Mouse (Mus musculus) neural tube, embryonic 15.5 days (tissue): ENCODE measurements around the gene Mrpl33. TPM values are rescaled to one million over a fixed set of nuclear protein-coding genes. Genes with fewer than 3 reads are reported as not detected.
"Not testable (repeated sequence)": the region's sequence is repeated elsewhere in the genome, so short reads cannot be mapped to it uniquely, and the experiment has no call there.

Experiments
- ATAC-seq: fragments of 200-750 bp; cut with Nextera tagmentation; 2 replicates; pipeline ENCODE4 v1.8.0; 2017; ENCODE audit warnings: mild to moderate bottlenecking, moderate TSS enrichment, moderate library complexity; ENCODE audit not compliant: low FRiP score
- H3K27ac ChIP-seq: fragments of 300-500 bp; sonication (generic); replicated peaks from 2 replicates; pipeline ENCODE4 v1.5.1; 2015; ENCODE audit warnings: mild to moderate bottlenecking, inconsistent platforms
- H3K27me3 ChIP-seq: fragments of 300-500 bp; sonication (generic); replicated peaks from 2 replicates; pipeline ENCODE4 v1.6.1; 2015; ENCODE audit warnings: inconsistent platforms
- H3K36me3 ChIP-seq: fragments of 300-500 bp; sonication (generic); 2 replicates; pipeline ENCODE4 v1.6.1; 2015; ENCODE audit warnings: inconsistent platforms
- H3K4me1 ChIP-seq: fragments of 300-500 bp; sonication (generic); 2 replicates; pipeline ENCODE4 v1.6.1; 2015; ENCODE audit warnings: inconsistent platforms
- H3K4me2 ChIP-seq: fragments of 300-500 bp; sonication (generic); 2 replicates; pipeline ENCODE4 v1.6.1; 2015; ENCODE audit warnings: inconsistent platforms, mild to moderate bottlenecking, moderate library complexity
- H3K4me3 ChIP-seq: fragments of 300-500 bp; sonication (generic); replicated peaks from 2 replicates; pipeline ENCODE4 v1.5.1; 2015; ENCODE audit warnings: mild to moderate bottlenecking, inconsistent platforms
- H3K9ac ChIP-seq: fragments of 300-500 bp; sonication (generic); replicated peaks from 2 replicates; pipeline ENCODE4 v1.6.1; 2015; ENCODE audit warnings: mild to moderate bottlenecking, inconsistent platforms
- H3K9me3 ChIP-seq: fragments of 300-500 bp; sonication (generic); replicated peaks from 2 replicates; pipeline ENCODE4 v1.6.1; 2016; ENCODE audit warnings: inconsistent platforms
- WGBS: fragments of 180-500 bp; shearing (Covaris S2); methylation state at CpG from one replicate; pipeline ENCODE4 v1.1.7; 2015; ENCODE audit warnings: mixed read lengths; 5-methylcytosine and 5-hydroxymethylcytosine counted together
- polyA plus RNA-seq: library from polyadenylated mRNA; unstranded; fragments of >200 nt; fragmentation: Nextera tagmentation; extraction: Ambion mirVana; gene quantifications from 2 replicates; pipeline ENCODE4 v1.2.1, GENCODE M21; 2015

Mrpl33 gene
- polyA plus RNA-seq, 1 experiment from 2014 or later: 235 TPM

DNA sequence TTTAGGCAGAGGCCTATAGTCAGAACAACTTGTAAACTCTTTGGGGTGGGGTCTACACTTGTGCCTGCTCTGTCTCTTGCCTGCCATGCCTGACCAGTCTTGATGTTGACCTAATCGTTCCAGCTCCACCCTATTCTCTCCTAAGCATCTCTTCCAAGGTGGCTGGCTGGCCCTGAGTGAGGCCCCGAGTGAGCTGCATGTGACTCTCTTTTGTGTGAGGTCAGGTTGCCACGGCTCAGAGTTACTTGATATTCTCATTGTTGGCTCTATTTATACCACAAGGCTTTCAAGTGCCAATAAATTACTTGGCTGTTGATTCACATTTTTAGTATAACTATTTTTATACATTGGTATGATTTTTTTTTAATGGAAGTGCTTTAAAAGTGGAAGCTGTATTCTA is 30.4 kb downstream of the Mrpl33 start:
- Histone ChIP-seq H3K9ac (no peak overlapping the region), H3K27ac (no peak overlapping the region), H3K36me3 (peaks cover 6% of the 10 kb centered on the region), H3K4me3 (no peak overlapping the region), H3K27me3 (no peaks in the 10 kb centered on the region), H3K9me3 (no peaks in the 10 kb centered on the region), H3K4me2 (no peak overlapping the region), H3K4me1 (no peaks in the 10 kb centered on the region)
- ATAC-seq: no peak
- WGBS: 31% methylated on average over 3 of the region's 3 CpGs

DNA sequence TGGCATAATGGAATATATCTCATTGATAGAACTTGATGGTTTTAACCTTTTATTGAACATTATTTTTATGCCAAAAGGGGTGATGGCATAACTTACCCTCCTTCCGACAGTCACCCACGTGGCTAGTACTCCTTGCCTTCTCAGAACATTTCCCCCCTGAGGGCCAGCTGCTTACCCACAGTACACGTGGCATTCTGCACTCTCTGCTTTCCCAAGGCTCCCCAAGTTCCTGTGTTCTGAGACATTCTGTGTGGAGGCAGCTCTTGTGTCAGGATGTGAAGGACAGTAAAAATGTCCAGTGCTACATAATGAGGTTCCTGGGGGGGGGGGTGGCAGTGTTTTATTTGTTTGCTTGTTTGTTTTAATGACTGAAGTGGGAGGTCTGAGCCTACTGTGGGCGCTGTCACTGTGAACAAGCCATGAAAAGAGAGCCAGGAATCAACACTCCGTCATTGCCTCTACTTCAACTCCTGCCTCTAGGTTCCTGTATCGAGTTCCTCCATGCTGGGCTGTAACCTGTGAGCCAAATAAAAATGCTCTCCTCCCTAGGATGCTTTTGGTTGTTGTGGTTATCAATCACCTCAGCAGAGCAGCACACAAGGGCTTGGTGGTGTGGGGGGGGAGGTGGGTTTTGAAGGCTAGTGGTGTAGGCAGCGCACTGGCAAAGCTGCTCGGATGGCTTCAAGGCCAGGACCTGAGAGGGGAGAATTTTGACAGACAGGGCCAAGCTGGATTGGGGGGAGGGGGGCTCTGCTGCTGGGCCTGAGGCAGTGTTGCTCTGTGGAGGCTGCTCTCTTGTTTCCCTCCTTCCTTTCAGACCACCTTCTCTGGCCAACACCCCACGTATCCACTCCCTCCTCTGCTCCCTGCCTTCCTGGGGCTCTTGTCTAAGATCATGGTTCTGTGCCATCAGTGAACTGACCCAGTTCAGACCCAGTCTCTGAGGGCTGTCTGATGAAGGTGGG is 31.1 kb downstream of the Mrpl33 start:
- no peaks in the 10 kb centered on the region for H3K4me1 ChIP-seq
- no peaks in the 10 kb centered on the region for H3K9me3 ChIP-seq
- H3K9ac ChIP-seq: no peak overlapping the region
- 46% methylated on average over 9 of the region's 9 CpGs for WGBS
- ATAC-seq: no peak
- H3K4me3 ChIP-seq: no peak overlapping the region
- H3K27me3 ChIP-seq: no peaks in the 10 kb centered on the region
- no peaks in the 10 kb centered on the region for H3K36me3 ChIP-seq
- no peak overlapping the region for H3K27ac ChIP-seq
- H3K4me2 ChIP-seq: no peak overlapping the region

DNA sequence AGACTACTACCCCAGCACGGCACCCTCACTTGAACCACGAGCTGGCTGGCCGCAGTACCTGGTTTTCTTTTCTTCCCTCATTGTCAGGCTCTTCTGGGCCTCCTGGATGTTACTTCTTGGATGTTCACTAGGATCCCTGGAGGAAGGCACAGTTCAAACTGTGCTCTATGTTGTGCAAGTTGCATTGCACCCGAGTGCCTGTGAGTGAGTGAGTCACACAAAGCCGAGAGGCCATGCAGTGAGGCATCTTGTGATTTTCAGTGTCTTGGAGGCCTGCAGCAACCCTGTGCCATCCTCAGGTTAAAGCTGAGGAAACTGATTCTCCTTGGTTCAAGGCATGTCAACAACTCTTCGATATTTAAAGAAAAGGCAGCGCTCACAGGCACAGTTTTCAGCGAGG is 31.8 kb downstream of the Mrpl33 start:
- Histone ChIP-seq H3K27ac (no peak overlapping the region), H3K9me3 (no peaks in the 10 kb centered on the region), H3K4me1 (no peaks in the 10 kb centered on the region), H3K27me3 (no peaks in the 10 kb centered on the region), H3K36me3 (no peaks in the 10 kb centered on the region), H3K4me2 (no peak overlapping the region), H3K9ac (no peak overlapping the region), H3K4me3 (no peak overlapping the region)
- WGBS: 90% methylated on average over 8 of the region's 8 CpGs
- no peak for ATAC-seq

DNA sequence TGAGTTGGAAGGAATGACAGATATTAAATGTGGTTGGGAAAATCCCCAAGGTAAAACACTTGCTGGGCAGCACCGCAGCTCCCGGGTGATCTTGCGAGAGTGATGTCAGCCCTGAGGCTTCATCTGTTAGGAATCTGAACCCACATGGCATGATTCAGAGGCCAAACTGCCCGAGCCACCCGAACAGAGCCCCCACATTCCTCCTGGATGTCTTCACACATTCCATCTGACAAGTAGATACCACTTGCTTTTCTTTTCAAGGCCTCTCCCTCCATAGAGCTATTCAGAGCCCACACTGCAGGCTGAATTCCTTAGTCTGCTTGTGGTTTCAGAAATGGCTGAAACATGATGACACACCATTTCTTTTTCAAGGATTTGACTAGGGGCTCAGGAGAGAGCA is 33.3 kb downstream of the Mrpl33 start:
- 69% methylated on average over 5 of the region's 5 CpGs for WGBS
- H3K9ac ChIP-seq: no peak overlapping the region
- no peaks in the 10 kb centered on the region for H3K27me3 ChIP-seq
- H3K36me3 ChIP-seq: no peaks in the 10 kb centered on the region
- H3K4me2 ChIP-seq: no peak overlapping the region
- ATAC-seq: no peak
- H3K27ac ChIP-seq: no peak overlapping the region
- no peaks in the 10 kb centered on the region for H3K4me1 ChIP-seq
- no peaks in the 10 kb centered on the region for H3K9me3 ChIP-seq
- no peak overlapping the region for H3K4me3 ChIP-seq

DNA sequence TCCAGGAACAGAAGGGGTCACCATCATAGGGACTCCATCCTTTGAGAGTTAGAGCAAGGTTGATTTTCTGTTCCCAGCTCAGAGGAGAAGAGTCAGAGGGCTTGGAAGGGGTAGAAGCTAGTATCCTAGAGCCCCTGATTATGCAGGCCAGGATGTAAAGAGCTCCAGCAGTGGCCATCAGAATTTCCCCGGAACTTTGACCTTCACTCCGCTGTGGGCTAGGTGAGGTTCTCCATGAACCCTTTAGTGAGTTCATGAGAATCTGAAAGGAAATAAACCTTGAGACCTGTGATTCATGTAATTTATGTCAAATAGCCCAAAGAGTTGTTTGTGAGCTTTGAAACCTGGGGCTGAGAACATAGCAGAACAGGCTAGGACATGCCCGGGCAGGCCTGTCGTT is 34.4 kb downstream of the Mrpl33 start:
- not testable (repeated sequence) for H3K4me1 ChIP-seq, H3K9me3 ChIP-seq, H3K4me2 ChIP-seq, H3K36me3 ChIP-seq, ATAC-seq, H3K27ac ChIP-seq, H3K4me3 ChIP-seq, H3K9ac ChIP-seq, H3K27me3 ChIP-seq
- WGBS: over 99% methylated on average over 4 of the region's 4 CpGs

DNA sequence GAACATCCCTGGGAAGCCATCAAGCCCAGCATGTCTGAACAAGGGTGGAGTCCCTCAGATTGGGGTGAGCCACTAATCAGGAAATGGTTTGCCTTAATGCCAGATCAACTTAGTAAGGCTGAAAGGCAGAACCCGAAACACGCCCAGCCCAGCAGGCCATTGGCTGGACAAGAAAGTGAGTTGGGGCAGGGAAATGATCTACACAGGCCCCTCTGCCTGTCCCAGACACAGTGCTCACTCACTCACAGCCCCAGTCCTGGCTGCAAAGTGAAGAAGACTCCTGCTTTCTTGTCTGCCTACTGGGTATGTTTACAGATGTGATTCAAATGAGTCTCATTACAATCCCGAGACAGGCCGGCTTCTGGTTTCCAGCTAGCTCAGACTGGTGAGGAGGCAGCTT is 37.4 kb downstream of the Mrpl33 start:
- H3K36me3 ChIP-seq: no peaks in the 10 kb centered on the region
- no peak overlapping the region for H3K9ac ChIP-seq
- ATAC-seq: no peak
- no peak overlapping the region for H3K4me3 ChIP-seq
- 78% methylated on average over 4 of the region's 4 CpGs for WGBS
- no peak overlapping the region for H3K27ac ChIP-seq
- H3K9me3 ChIP-seq: no peaks in the 10 kb centered on the region
- no peak overlapping the region for H3K4me2 ChIP-seq
- no peaks in the 10 kb centered on the region for H3K27me3 ChIP-seq
- H3K4me1 ChIP-seq: no peaks in the 10 kb centered on the region

DNA sequence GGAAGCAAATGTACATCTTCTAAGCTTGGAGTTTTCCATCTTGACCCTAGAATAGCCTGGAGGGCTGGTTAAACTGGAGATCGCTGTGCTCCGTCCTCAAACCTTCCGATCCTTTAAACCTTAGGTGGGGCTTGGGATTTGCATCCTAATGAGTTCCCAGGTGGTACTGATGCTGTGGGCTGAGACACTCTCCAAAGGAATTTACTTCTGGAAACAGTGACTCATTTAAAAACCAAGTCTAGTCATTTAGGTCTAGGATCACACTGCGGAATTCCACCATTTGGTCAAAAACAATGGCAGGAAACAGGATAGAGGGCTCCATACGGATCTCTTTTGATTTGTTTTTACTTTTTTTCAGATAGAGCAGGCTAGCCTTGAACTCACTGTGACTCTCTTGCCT is 37.9 kb downstream of the Mrpl33 start:
- H3K9ac ChIP-seq: no peak overlapping the region
- ATAC-seq: no peak
- H3K27ac ChIP-seq: no peak overlapping the region
- no peaks in the 10 kb centered on the region for H3K36me3 ChIP-seq
- H3K4me1 ChIP-seq: no peaks in the 10 kb centered on the region
- no peaks in the 10 kb centered on the region for H3K27me3 ChIP-seq
- H3K9me3 ChIP-seq: no peaks in the 10 kb centered on the region
- H3K4me3 ChIP-seq: no peak overlapping the region
- no peak overlapping the region for H3K4me2 ChIP-seq
- WGBS: 75% methylated on average over 5 of the region's 5 CpGs

DNA sequence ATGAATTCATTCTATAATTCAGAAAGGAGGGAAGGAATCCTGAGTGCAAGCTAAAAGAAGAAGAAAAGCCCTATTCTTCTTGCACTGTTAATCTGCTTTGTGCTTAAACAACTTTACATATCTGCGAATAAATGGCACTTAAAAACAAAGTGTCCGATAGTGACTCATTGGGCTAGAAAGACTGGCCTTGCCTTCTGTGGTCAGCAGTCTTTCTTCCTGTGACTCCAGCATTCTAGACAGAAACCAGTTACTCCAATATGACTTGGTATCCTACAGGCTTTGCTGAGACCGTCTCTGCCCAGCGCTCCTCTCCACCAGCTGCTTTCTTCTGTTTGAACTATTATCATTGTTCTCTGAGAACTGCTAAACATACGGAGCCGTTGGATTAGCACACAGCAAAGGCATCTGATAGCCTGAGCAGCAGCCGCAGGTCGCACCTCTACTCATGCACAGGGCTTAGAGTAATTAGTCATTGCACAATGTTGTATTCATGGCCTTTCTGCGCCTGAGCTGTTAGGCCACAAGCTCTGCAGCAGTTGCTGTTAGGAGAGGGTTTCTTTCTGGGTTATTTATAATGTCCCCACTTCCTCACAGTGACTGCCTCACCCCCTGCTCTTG is 40.0 kb downstream of the Mrpl33 start:
- WGBS: 63% methylated on average over 9 of the region's 9 CpGs
- no peaks in the 10 kb centered on the region for H3K27me3 ChIP-seq
- no peaks in the 10 kb centered on the region for H3K4me1 ChIP-seq
- H3K9me3 ChIP-seq: no peaks in the 10 kb centered on the region
- H3K9ac ChIP-seq: no peak overlapping the region
- H3K36me3 ChIP-seq: no peaks in the 10 kb centered on the region
- no peak overlapping the region for H3K4me3 ChIP-seq
- no peak overlapping the region for H3K4me2 ChIP-seq
- ATAC-seq: no peak
- no peak overlapping the region for H3K27ac ChIP-seq

DNA sequence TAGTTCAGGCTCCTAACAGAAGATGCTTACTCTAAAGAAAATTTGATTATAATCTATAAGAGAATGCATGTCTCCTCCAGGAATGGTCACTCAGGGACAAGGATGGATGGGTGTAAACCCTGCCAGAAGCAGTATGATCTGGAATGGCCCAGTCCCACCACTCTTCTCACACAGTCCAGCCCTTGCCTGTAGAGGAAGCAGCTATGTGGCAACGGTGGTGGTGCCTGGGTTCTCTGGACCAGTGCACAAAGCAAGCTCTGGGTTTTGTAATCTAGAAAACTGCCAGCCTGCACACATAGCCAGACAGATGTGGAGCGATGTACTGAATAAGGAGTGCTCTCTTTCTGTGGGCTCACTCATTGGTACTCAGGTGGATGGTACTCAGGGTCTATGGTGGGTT is 43.8 kb downstream of the Mrpl33 start:
- ATAC-seq: no peak
- Histone ChIP-seq H3K27me3 (no peaks in the 10 kb centered on the region), H3K9ac (no peak overlapping the region), H3K4me1 (no peaks in the 10 kb centered on the region), H3K4me2 (no peak overlapping the region), H3K27ac (no peak overlapping the region), H3K9me3 (no peaks in the 10 kb centered on the region), H3K36me3 (no peaks in the 10 kb centered on the region), H3K4me3 (no peak overlapping the region)
- 96% methylated on average over 2 of the region's 2 CpGs for WGBS

DNA sequence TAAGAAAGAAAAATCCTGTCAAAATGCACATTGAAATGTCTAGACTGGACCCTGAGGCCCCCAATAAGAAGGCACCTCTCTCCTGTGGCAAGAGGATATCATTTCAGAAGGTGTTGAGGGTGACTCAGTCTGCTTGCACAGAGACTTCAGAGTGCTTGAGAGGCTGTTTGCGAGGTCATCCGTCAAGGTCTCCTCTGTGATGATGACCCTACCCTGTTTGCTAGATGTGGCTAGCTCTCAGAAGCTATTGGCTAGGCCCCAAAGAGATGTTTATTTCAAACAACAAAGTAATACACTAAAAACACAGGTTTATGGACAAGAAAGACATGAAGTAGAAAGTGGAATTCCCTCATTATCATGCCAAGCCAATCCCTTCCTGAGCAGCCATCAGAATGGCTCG is 45.6 kb downstream of the Mrpl33 start:
- 93% methylated on average over 3 of the region's 3 CpGs for WGBS
- H3K27me3 ChIP-seq: no peaks in the 10 kb centered on the region
- H3K4me3 ChIP-seq: no peak overlapping the region
- H3K4me2 ChIP-seq: no peak overlapping the region
- H3K27ac ChIP-seq: no peak overlapping the region
- no peaks in the 10 kb centered on the region for H3K36me3 ChIP-seq
- H3K9me3 ChIP-seq: no peaks in the 10 kb centered on the region
- no peak overlapping the region for H3K9ac ChIP-seq
- ATAC-seq: no peak
- H3K4me1 ChIP-seq: no peaks in the 10 kb centered on the region

DNA sequence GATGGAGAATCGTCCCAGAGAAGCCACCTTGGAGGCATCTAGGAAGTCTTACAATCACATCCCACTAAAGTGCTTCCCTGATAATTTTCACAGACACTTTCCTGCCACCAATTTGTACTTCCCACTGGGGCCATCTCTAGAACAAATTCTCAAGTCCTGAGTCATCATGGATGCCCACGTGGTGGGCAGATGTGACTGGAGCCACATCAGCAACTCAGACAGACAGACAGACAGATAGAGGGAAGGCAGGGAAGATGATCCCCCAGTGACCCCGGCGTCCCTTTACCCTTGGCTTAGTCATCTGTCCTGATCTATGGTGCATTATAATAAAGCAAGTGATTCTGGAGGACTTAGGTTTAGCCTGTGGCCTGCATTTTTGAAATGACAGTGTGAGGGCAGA is 47.5 kb downstream of the Mrpl33 start:
- no peak overlapping the region for H3K4me2 ChIP-seq
- H3K4me1 ChIP-seq: no peaks in the 10 kb centered on the region
- no peaks in the 10 kb centered on the region for H3K27me3 ChIP-seq
- H3K27ac ChIP-seq: no peak overlapping the region
- 93% methylated on average over 4 of the region's 4 CpGs for WGBS
- no peaks in the 10 kb centered on the region for H3K9me3 ChIP-seq
- H3K36me3 ChIP-seq: no peaks in the 10 kb centered on the region
- H3K4me3 ChIP-seq: no peak overlapping the region
- H3K9ac ChIP-seq: no peak overlapping the region
- no peak for ATAC-seq

DNA sequence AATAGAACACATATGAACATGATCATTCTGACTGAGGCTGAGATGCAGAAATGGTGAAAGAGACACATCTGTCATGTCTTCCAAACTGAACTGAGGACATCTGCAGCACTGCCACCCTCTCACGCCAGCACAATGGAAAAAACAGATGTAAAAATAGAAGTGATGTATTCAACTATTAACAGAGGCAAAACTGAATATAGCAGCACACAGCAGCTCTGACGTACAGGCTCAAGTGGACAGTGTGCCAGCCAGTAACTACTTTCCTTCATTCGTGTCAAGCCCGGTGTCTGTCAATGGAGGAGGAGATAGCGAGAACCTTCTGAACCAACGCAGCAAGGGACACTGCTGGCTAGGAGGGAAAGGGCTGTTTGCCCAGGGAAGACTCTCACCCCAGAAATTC is 48.1 kb downstream of the Mrpl33 start:
- no peaks in the 10 kb centered on the region for H3K27me3 ChIP-seq
- no peak overlapping the region for H3K9ac ChIP-seq
- H3K4me2 ChIP-seq: no peak overlapping the region
- H3K36me3 ChIP-seq: no peaks in the 10 kb centered on the region
- no peaks in the 10 kb centered on the region for H3K4me1 ChIP-seq
- 91% methylated on average over 6 of the region's 6 CpGs for WGBS
- no peak for ATAC-seq
- no peak overlapping the region for H3K27ac ChIP-seq
- H3K9me3 ChIP-seq: no peaks in the 10 kb centered on the region
- H3K4me3 ChIP-seq: no peak overlapping the region
